ENCODE assay signal across 13 mouse cellular contexts in genomic region chr9:32701126-32701997, GRCm38 (mm10).
A peak's percentile ranks its signal among the peaks of the same experiment; 100 is the strongest.
DNase-seq lines count a peak whose midpoint lies in the region; ATAC-seq and TF ChIP-seq lines count a peak whose summit lies in the region.
"Had no signal": no experiment of that assay in that cellular context is flagged by ENCODE, and none has a peak within 500 bp of the region (broad histone marks: within the 10 kb centered on the region; RNA-seq: fewer than 3 reads in every experiment).

No protein-coding gene starts in this region.

- H3K9ac ChIP-seq in heart, embryonic 11.5 days (ENCODE audit: low read depth, low read length) = no peak overlapping the region
- H3K9ac ChIP-seq in lung, embryonic 16.5 days (ENCODE audit: low read length) = peak overlapping the region; percentile 57
- no peak overlapping the region for H3K9ac ChIP-seq in intestine, postnatal 0 days (ENCODE audit: low read depth, low read length)
- 0 out of 2 replicates have a peak overlapping the region, but pooled peaks have one; percentile 5 for H3K9ac ChIP-seq in stomach, embryonic 16.5 days (ENCODE audit: low read length)
- H3K9ac ChIP-seq: limb, embryonic 15.5 days; midbrain, embryonic 15.5 days had no signal

- intact Hi-C loops in heart, postnatal 14 days (cut with DNase I) = no loop called here

- TF ChIP-seq CTCF in intestine, postnatal 0 days (IDR thresholded peaks at IDR 0.05; ENCODE audit: low read depth) = no peak

- H3K4me1 ChIP-seq in heart, embryonic 11.5 days (ENCODE audit: control insufficient read depth, insufficient read depth, low read length) = peaks cover 12% of the 10 kb centered on the region; the same call in 1 of the 2 replicates
- H3K4me1 ChIP-seq in lung, embryonic 16.5 days (replicated peaks; ENCODE audit: control insufficient read depth, insufficient read depth, low read length) = peaks cover 47% of the 10 kb centered on the region
- no peaks in the 10 kb centered on the region for H3K4me1 ChIP-seq in intestine, postnatal 0 days (replicated peaks; ENCODE audit: control insufficient read depth, insufficient read depth, low read length)
- H3K4me1 ChIP-seq in stomach, embryonic 16.5 days (ENCODE audit: control insufficient read depth, insufficient read depth, low read length) = peaks cover 18% of the 10 kb centered on the region

- 72% methylated on average over 20 of the region's 20 CpGs for WGBS in heart, embryonic 11.5 days (ENCODE audit: insufficient replicate concordance)
- WGBS in lung, embryonic 16.5 days = 64% methylated on average over 20 of the region's 20 CpGs
- 65% methylated on average over 20 of the region's 20 CpGs for WGBS in intestine, postnatal 0 days
- WGBS in stomach, embryonic 16.5 days = 67% methylated on average over 20 of the region's 20 CpGs

- no peaks in the 10 kb centered on the region for H3K9me3 ChIP-seq in heart, embryonic 11.5 days (replicated peaks; ENCODE audit: control insufficient read depth, low read length)
- H3K9me3 ChIP-seq in lung, embryonic 16.5 days (ENCODE audit: control insufficient read depth, low read length) = no peaks in the 10 kb centered on the region
- H3K9me3 ChIP-seq in intestine, postnatal 0 days (ENCODE audit: control insufficient read depth) = no peaks in the 10 kb centered on the region
- H3K9me3 ChIP-seq in stomach, embryonic 16.5 days (replicated peaks; ENCODE audit: control insufficient read depth, low read length) = no peaks in the 10 kb centered on the region
- H3K9me3 ChIP-seq: limb, embryonic 15.5 days; midbrain, embryonic 15.5 days had no signal

- no peak overlapping the region for H3K27ac ChIP-seq in heart, embryonic 11.5 days (ENCODE audit: low read depth, low read length)
- H3K27ac ChIP-seq in lung, embryonic 16.5 days (ENCODE audit: low read length) = peak overlapping the region; percentile 38; the same call in 1 of the 2 replicates
- no peak overlapping the region for H3K27ac ChIP-seq in intestine, postnatal 0 days (ENCODE audit: low read depth, low read length)
- H3K27ac ChIP-seq in stomach, embryonic 16.5 days (ENCODE audit: low read length) = no peak overlapping the region
- H3K27ac ChIP-seq: limb, embryonic 15.5 days; midbrain, embryonic 15.5 days had no signal

- H3K27me3 ChIP-seq in heart, embryonic 11.5 days (ENCODE audit: control insufficient read depth, insufficient read depth, low read length) = no peaks in the 10 kb centered on the region
- H3K27me3 ChIP-seq in lung, embryonic 16.5 days (ENCODE audit: control insufficient read depth, insufficient read depth, low read depth, low read length) = no peaks in the 10 kb centered on the region
- no peaks in the 10 kb centered on the region for H3K27me3 ChIP-seq in intestine, postnatal 0 days (replicated peaks; ENCODE audit: control insufficient read depth, insufficient read depth, low read length)
- H3K27me3 ChIP-seq in stomach, embryonic 16.5 days (ENCODE audit: control insufficient read depth, insufficient read depth, low read length) = no peaks in the 10 kb centered on the region
- H3K27me3 ChIP-seq: limb, embryonic 15.5 days had no signal

- H3K4me3 ChIP-seq in heart, embryonic 11.5 days (ENCODE audit: low read depth, low read length) = no peak overlapping the region
- peak overlapping the region; percentile 30 for H3K4me3 ChIP-seq in lung, embryonic 16.5 days (ENCODE audit: low read length)
- H3K4me3 ChIP-seq in intestine, postnatal 0 days (ENCODE audit: low read depth, low read length) = no peak overlapping the region
- no peak overlapping the region for H3K4me3 ChIP-seq in stomach, embryonic 16.5 days (replicated peaks; ENCODE audit: low read length)
- H3K4me3 ChIP-seq: limb, embryonic 15.5 days; midbrain, embryonic 15.5 days had no signal

- DNase-seq in heart, postnatal 14 days = no peak
- no peak for DNase-seq in lung, postnatal 25 days (ENCODE audit: low spot score)
- no peak for DNase-seq in cerebellum, postnatal 36 days
- DNase-seq in urinary bladder, postnatal 10 days (ENCODE audit: low spot score) = no peak
- DNase-seq: cerebellum, adult 18-20 months; gastrocnemius, postnatal 14 days; kidney, postnatal 25 days had no signal

- peak overlapping the region; percentile 37 for H3K4me2 ChIP-seq in heart, embryonic 11.5 days
- peak overlapping the region; percentile 44 for H3K4me2 ChIP-seq in lung, embryonic 16.5 days (ENCODE audit: low read depth, low read length)
- H3K4me2 ChIP-seq in intestine, postnatal 0 days (replicated peaks; ENCODE audit: low read depth) = peak overlapping the region; percentile 4
- H3K4me2 ChIP-seq in stomach, embryonic 16.5 days (ENCODE audit: low read depth, low read length) = peak overlapping the region; percentile 19; the same call in 1 of the 2 replicates
- H3K4me2 ChIP-seq: limb, embryonic 15.5 days; midbrain, embryonic 15.5 days had no signal

- no peak for ATAC-seq in heart, embryonic 11.5 days (replicated peaks; ENCODE audit: insufficient number of reproducible peaks, low FRiP score, low TSS enrichment)
- ATAC-seq in lung, embryonic 16.5 days (ENCODE audit: low read depth) = no peak
- ATAC-seq in intestine, postnatal 0 days = no peak
- no peak for ATAC-seq in stomach, embryonic 16.5 days (ENCODE audit: insufficient read depth, low FRiP score)
- ATAC-seq: midbrain, embryonic 15.5 days had no signal

- H3K36me3 ChIP-seq in heart, embryonic 11.5 days (ENCODE audit: control insufficient read depth, insufficient read depth, low read length) = no peaks in the 10 kb centered on the region
- 0 out of 2 replicates have a peak, but pooled peaks cover 4% of the 10 kb centered on the region for H3K36me3 ChIP-seq in lung, embryonic 16.5 days (ENCODE audit: control insufficient read depth, insufficient read depth, low read length)
- no peaks in the 10 kb centered on the region for H3K36me3 ChIP-seq in intestine, postnatal 0 days (ENCODE audit: control insufficient read depth, insufficient read depth)
- no peaks in the 10 kb centered on the region for H3K36me3 ChIP-seq in stomach, embryonic 16.5 days (ENCODE audit: control insufficient read depth, insufficient read depth, low read length)
- H3K36me3 ChIP-seq: limb, embryonic 15.5 days; midbrain, embryonic 15.5 days had no signal

Comparison
In these comparisons a context has a peak if more than half of its experiments do, and no peak if none do; other contexts are left out.
1. H3K9ac ChIP-seq: peak in lung, embryonic 16.5 days (single experiment) and stomach, embryonic 16.5 days (single experiment); none in heart, embryonic 11.5 days (single experiment) and intestine, postnatal 0 days (single experiment).
2. Peak in every context shown above with its lines, with median percentiles within 50 percentile points of each other: H3K4me2 ChIP-seq.